Mouse (Mus musculus) midbrain, embryonic 11.5 days (tissue): Measurements from ENCODE around the gene Slc35a3. TPM values are rescaled to one million over a fixed set of nuclear protein-coding genes. Genes with fewer than 3 reads are reported as not detected.

Experiments
- ATAC-seq: fragments of 200-750 bp; cut with Nextera tagmentation; 2 replicates; pipeline ENCODE4 v1.8.0; 2017; ENCODE audit warnings: moderate TSS enrichment, moderate library complexity; ENCODE audit not compliant: low FRiP score
- DNase-seq: peaks from one replicate; pipeline ENCODE4 v3.0.0; 2015; ENCODE audit warnings: low spot score; ENCODE audit errors: missing footprints
- H3K27ac ChIP-seq: fragments of 300-500 bp; sonication (generic); 2 replicates; pipeline ENCODE4 v1.5.1; 2014; ENCODE audit warnings: low read depth, low read length
- H3K27me3 ChIP-seq: fragments of 300-500 bp; sonication (generic); 2 replicates; pipeline ENCODE4 v1.6.1; 2014; ENCODE audit warnings: mild to moderate bottlenecking, low read length, moderate library complexity, mixed read lengths; ENCODE audit not compliant: control insufficient read depth, insufficient read depth
- H3K36me3 ChIP-seq: fragments of 300-500 bp; sonication (generic); 2 replicates; pipeline ENCODE4 v1.6.1; 2014; ENCODE audit warnings: mild to moderate bottlenecking, low read length, moderate library complexity, mixed read lengths; ENCODE audit not compliant: control insufficient read depth, insufficient read depth
- H3K4me1 ChIP-seq: fragments of 300-500 bp; sonication (generic); 2 replicates; pipeline ENCODE4 v1.6.1; 2014; ENCODE audit warnings: low read length; ENCODE audit not compliant: control insufficient read depth, insufficient read depth
- H3K4me2 ChIP-seq: fragments of 300-500 bp; sonication (generic); 2 replicates; pipeline ENCODE4 v1.6.1; 2014; ENCODE audit warnings: mild to moderate bottlenecking, moderate library complexity
- H3K4me3 ChIP-seq: fragments of 300-500 bp; sonication (generic); 2 replicates; pipeline ENCODE4 v1.5.1; 2014; ENCODE audit warnings: low read depth, low read length
- H3K9ac ChIP-seq: fragments of 300-500 bp; sonication (generic); 2 replicates; pipeline ENCODE4 v1.6.1; 2014; ENCODE audit warnings: low read length
- H3K9me3 ChIP-seq: fragments of 300-500 bp; sonication (generic); 2 replicates; pipeline ENCODE4 v1.6.1; 2016; ENCODE audit warnings: low read length; ENCODE audit not compliant: control insufficient read depth
- WGBS: fragments of 180-500 bp; shearing (Covaris S2); extraction: QIAGEN DNeasy Blood & Tissue Kit; methylation state at CpG from one replicate; pipeline ENCODE4 v1.1.7; 2014; 5-methylcytosine and 5-hydroxymethylcytosine counted together
- polyA plus RNA-seq: library from polyadenylated mRNA; unstranded; fragments of >200 nt; fragmentation: Nextera tagmentation; extraction: Ambion mirVana; gene quantifications from 2 replicates; pipeline ENCODE4 v1.2.1, GENCODE M21; 2014

Gene Slc35a3
- polyA plus RNA-seq, 1 experiment from 2014 or later: 8.2 TPM

DNA sequence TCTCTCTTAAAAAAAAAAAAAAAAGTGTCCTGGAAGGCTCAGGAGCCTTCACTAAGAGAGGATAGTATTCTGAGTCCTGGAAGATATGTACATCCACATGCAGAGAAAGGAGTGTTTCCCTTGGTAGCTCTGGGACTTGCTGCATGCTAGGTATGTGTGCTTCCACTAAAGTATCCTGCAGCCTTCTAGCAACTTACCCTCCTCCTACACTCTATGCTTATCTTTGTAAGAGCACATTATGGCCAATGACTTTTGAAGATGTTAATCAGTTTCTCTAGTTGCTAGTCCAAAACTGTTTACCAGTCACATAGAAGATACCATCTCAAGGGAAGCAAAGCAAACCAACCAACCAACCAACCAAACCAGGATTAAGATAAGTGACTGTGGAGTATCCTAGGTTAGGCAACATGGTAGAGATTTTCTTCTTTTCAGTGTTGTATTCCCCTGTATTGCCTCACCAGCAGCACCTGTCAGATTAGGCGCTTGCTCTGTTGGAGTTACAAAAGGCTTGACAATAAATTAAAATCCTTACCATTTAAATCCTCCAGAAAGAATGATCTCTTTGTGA lies 6.9 kb downstream of the Slc35a3 start:
- ATAC-seq: no peak
- H3K4me1 ChIP-seq: no peaks in the 10 kb centered on the region
- H3K27ac ChIP-seq: no peak overlapping the region
- H3K4me2 ChIP-seq: no peak overlapping the region
- H3K27me3 ChIP-seq: no peaks in the 10 kb centered on the region
- no peak overlapping the region for H3K9ac ChIP-seq
- no peak for DNase-seq
- H3K36me3 ChIP-seq: no peaks in the 10 kb centered on the region
- no peak overlapping the region for H3K4me3 ChIP-seq
- H3K9me3 ChIP-seq: no peaks in the 10 kb centered on the region
- 79% methylated on average over 1 of the region's 1 CpGs for WGBS

DNA sequence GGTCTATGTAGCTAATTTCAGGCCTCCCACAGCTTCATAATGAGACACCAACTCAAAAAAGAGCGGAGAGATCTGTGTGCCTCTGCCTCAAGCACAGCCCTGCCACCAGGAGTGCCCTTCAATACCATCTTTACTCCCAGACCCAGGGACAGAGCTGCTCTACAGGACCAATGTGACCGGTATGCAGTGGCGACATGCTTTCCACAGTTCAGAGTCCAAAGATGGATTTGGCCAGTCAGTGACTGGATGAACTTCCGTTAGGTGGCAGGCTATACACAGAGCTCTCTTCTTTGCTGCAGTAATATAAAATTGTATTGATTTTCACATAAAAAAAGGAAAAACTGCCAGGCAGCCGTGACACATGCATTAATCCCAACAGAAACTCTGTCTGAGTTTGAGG lies 8.8 kb downstream of the Slc35a3 start:
- Histone ChIP-seq H3K4me1 (no peaks in the 10 kb centered on the region), H3K4me3 (no peak overlapping the region), H3K36me3 (no peaks in the 10 kb centered on the region), H3K4me2 (no peak overlapping the region), H3K27ac (no peak overlapping the region), H3K27me3 (no peaks in the 10 kb centered on the region), H3K9ac (no peak overlapping the region), H3K9me3 (no peaks in the 10 kb centered on the region)
- no peak for DNase-seq
- 89% methylated on average over 5 of the region's 5 CpGs for WGBS
- ATAC-seq: no peak

DNA sequence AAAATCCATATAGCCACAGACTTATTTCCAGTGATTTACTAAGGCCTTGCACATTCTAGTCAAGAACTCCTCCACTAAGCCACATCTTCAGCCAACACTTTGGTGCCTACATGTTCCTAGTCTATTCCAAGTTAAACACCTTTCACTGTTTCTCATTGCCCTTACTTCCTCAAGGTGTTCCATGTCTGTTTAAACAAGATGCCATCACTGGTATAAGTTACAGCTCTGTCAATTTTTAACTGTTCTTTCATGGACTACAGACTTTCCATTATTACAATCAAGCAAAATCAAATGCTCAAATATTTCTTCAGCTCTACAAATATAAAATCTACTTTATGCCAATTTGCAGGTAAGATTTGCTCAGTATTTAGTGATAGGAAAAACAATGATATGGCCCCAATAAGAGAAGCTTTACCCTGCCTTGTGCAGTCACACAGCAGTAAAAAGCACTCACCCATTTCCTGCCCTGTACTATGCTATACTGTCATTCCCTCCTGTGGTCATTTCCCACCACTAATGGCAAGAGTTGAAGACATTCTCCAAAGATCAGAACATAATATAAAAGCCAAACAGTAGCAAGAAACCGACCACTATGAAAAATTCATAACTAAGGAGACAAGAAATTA lies 9.9 kb downstream of the Slc35a3 start:
- no peak overlapping the region for H3K9ac ChIP-seq
- no peak overlapping the region for H3K27ac ChIP-seq
- no peaks in the 10 kb centered on the region for H3K4me1 ChIP-seq
- no peaks in the 10 kb centered on the region for H3K36me3 ChIP-seq
- H3K9me3 ChIP-seq: no peaks in the 10 kb centered on the region
- 82% methylated on average over 1 of the region's 1 CpGs for WGBS
- DNase-seq: no peak
- no peaks in the 10 kb centered on the region for H3K27me3 ChIP-seq
- ATAC-seq: no peak
- H3K4me3 ChIP-seq: no peak overlapping the region
- no peak overlapping the region for H3K4me2 ChIP-seq

DNA sequence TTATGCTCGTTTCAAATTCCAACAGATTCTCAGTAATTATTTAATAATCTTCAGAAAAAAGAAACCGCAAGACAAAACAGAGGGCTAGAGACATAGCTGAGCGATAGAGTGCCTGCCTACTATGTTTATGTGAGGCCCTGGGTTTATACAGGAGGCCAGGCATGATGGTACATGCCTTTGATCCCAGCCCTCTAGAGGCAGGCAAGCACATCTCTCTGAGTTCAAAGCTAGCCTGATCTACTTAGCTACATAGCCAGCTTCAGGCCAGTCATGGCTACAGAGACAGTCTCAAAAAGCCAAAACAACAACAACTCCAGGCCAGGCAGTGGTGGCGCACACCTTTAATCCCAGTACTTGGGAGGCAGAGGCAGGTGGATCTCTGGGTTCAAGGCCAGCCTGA lies 11.0 kb downstream of the Slc35a3 start:
- ATAC-seq (no peak), DNase-seq (no peak)
- H3K9me3 ChIP-seq: no peaks in the 10 kb centered on the region
- no peaks in the 10 kb centered on the region for H3K4me1 ChIP-seq
- H3K9ac ChIP-seq: no peak overlapping the region
- 95% methylated on average over 4 of the region's 4 CpGs for WGBS
- H3K27me3 ChIP-seq: no peaks in the 10 kb centered on the region
- H3K27ac ChIP-seq: no peak overlapping the region
- H3K4me2 ChIP-seq: no peak overlapping the region
- H3K36me3 ChIP-seq: no peaks in the 10 kb centered on the region
- H3K4me3 ChIP-seq: no peak overlapping the region

DNA sequence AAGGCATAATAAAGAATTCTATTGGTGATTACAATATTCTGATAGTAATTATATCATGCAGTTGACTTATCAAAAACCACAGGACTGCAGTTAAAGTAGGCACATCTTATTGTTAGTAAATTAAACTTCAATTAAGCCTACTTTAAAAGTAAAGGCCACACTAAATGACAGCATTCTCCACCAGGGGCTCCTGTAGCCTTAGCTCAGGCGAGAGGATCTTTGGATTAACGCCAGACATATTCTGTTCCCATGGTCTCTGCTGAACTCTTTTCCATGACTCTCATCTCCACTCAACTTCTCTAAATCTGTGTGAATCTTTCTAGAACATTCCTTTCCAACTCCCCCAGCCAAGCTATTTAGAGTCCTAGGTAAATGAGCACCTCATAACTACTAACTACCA lies 13.8 kb downstream of the Slc35a3 start:
- no peaks in the 10 kb centered on the region for H3K36me3 ChIP-seq
- H3K27ac ChIP-seq: no peak overlapping the region
- no peak overlapping the region for H3K9ac ChIP-seq
- no peaks in the 10 kb centered on the region for H3K4me1 ChIP-seq
- DNase-seq: no peak
- no peaks in the 10 kb centered on the region for H3K9me3 ChIP-seq
- WGBS: 84% methylated on average over 2 of the region's 2 CpGs
- ATAC-seq: no peak
- H3K4me3 ChIP-seq: no peak overlapping the region
- no peaks in the 10 kb centered on the region for H3K27me3 ChIP-seq
- no peak overlapping the region for H3K4me2 ChIP-seq

DNA sequence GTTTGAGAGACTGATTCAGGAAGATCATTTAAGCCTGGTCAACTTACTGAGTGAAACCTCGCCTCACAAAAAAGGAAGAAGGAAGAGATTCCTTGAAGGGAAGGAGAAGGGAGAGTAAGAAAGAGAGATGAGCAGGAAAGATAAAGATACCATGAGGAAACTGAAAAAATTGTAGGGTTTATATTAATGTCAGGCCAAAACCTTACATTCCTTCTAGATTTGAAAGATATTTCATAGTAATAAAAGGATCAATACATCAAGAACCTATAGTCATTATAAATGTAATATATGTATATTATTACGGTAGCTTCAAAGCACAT lies 17.0 kb downstream of the Slc35a3 start:
- Histone ChIP-seq H3K9me3 (no peaks in the 10 kb centered on the region), H3K4me1 (no peaks in the 10 kb centered on the region), H3K4me2 (no peak overlapping the region), H3K27ac (no peak overlapping the region), H3K27me3 (no peaks in the 10 kb centered on the region), H3K36me3 (no peaks in the 10 kb centered on the region), H3K4me3 (no peak overlapping the region), H3K9ac (no peak overlapping the region)
- WGBS: 91% methylated on average over 2 of the region's 2 CpGs
- no peak for ATAC-seq
- DNase-seq: no peak

DNA sequence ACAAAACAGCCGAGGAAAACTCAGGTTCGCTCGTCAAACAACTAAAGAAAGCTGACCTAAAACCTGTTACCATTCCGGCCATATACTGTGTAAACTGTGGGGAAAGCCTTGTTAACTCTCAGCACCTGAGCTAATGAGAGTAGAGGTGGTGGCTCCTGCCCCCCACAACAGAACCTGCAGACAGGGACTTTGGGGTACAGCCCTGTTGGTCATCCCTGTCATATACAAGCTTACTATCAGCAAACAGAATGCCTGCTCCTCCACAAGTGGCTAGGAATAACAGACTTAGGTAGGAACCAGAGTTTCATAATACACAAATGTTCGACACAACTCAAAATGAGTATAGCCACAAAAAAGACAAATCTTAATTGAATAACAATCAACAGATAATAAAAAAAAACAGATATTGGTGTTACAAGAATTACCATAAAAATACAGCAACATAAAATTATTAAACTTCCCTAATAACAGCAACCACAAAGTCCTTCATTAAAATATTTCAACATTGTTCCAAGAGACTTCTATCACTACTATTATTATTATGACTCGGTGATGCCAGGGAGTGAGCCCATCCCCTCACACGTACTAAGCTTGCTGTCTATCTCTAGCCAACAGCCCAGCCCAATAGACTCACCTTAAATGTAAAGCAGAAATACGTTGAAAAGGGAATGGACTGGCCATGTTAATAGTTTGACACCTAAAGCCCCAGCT lies 17.5 kb downstream of the Slc35a3 start:
- H3K9ac ChIP-seq: no peak overlapping the region
- no peaks in the 10 kb centered on the region for H3K27me3 ChIP-seq
- no peak overlapping the region for H3K4me2 ChIP-seq
- H3K36me3 ChIP-seq: no peaks in the 10 kb centered on the region
- H3K4me3 ChIP-seq: no peak overlapping the region
- WGBS: 92% methylated on average over 8 of the region's 8 CpGs
- H3K9me3 ChIP-seq: no peaks in the 10 kb centered on the region
- no peak for DNase-seq
- H3K27ac ChIP-seq: no peak overlapping the region
- ATAC-seq: no peak
- no peaks in the 10 kb centered on the region for H3K4me1 ChIP-seq

DNA sequence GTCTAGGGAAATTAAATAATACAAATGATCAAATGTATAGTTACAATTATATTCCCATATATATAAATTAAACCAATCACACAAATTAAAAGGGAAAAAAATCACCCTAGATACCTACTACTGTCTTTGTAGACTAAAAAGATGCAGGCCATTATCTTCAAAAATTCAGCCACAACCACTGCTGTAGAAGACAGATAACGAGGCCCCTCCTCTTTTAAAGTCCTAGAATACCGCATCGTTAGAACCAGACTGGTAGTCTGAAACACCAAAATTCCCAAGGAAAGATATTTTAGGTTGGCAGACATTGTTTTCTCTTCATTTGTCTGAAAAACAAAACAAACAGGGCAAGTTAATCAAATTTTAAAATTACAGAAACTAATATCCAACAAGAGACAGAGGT lies 18.3 kb downstream of the Slc35a3 start:
- WGBS: 87% methylated on average over 3 of the region's 3 CpGs

DNA sequence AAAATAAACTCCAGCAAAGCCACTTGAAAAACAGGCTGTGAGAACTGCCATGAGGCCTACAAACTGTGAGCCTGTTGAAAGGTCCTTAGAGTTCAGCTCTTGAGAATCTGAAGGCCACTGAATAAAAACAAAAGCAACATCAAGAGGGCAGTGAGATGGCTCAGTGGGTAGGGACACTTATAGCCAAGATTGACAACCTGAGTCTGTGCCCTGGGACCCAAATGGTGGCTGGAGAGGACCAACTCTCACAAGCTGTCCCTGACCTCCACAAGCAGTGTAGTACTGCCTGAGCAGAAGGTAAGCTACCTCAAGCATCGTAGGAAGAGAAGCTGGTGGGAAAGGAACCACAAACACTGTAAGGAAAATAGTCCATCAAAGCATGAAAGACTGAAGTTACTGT lies 31.5 kb downstream of the Slc35a3 start, which contains the start of gene Gm43191:
Gm43191 (minus strand) TSS at position 101 of the 400 bp plus-strand sequence.
- H3K9ac ChIP-seq: no peak within 1 kb of the TSS
- no peaks in the 10 kb centered on the region for H3K9me3 ChIP-seq
- no peak for DNase-seq
- no peaks in the 10 kb centered on the region for H3K36me3 ChIP-seq
- 89% methylated on average over 1 of the region's 1 CpGs for WGBS
- no peak within 1 kb of the TSS for H3K27ac ChIP-seq
- no peaks in the 10 kb centered on the region for H3K27me3 ChIP-seq
- ATAC-seq: no peak
- H3K4me2 ChIP-seq: no peak within 1 kb of the TSS
- no peak within 1 kb of the TSS for H3K4me3 ChIP-seq
- H3K4me1 ChIP-seq: no peaks in the 10 kb centered on the region

More for the DNA sequence above, 18.3 kb downstream of the Slc35a3 start:
- Histone ChIP-seq H3K9me3 (no peaks in the 10 kb centered on the region), H3K4me3 (no peak overlapping the region), H3K4me2 (no peak overlapping the region), H3K27ac (no peak overlapping the region), H3K36me3 (no peaks in the 10 kb centered on the region), H3K4me1 (no peaks in the 10 kb centered on the region), H3K27me3 (no peaks in the 10 kb centered on the region), H3K9ac (no peak overlapping the region)
- ATAC-seq (no peak), DNase-seq (no peak)
